Mouse (Mus musculus): Measurements from ENCODE around the gene Trnt1.

The Trnt1 gene

DNA sequence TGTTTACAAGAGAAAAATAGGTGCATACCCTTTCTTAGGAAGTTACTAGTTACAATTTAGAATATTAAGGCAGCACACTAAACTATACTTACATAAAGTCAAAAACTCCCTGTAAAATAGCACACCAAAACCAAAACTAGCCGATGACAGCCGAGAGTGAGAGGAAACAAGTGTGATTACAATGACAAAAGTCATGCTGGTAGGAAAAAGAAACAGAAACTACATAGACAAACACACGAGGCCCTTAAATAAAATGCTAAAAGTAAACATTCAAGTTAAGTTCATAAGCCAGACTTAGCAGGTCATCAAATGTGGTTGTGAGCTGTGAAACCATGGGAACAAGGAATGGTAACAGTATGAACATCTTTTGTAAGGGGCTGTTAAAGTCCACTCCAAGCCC, 18.2 kb downstream of the Trnt1 start:
- DNase-seq (ENCODE audit: extremely low read depth, low read depth): no peak

GRCm38 (mm10) chr6:106791429-106791828, 22.5 kb downstream of the Trnt1 start:
- DNase-seq (ENCODE audit: extremely low read depth, low read depth): no peak

DNA sequence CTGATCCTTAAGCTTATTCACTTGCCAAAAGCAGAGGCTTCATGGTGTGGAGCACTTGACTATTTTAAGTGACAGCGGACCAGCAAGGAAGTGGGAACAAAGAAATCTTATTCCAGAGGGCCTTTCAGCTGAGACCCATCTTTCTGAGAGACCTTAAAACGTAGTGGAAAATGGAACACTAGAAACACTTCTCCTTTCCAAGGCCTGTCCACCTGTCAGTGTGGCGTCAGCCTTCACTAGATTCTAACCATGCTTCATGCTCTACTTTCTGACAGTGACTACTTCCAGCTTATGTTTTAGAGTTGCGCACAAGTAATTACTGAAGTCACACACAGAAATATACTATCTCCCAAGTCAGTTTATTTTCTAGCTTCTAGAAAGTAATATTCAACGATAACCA, 23.6 kb downstream of the Trnt1 start:
- no peak for DNase-seq (ENCODE audit: extremely low read depth, low read depth)

DNA sequence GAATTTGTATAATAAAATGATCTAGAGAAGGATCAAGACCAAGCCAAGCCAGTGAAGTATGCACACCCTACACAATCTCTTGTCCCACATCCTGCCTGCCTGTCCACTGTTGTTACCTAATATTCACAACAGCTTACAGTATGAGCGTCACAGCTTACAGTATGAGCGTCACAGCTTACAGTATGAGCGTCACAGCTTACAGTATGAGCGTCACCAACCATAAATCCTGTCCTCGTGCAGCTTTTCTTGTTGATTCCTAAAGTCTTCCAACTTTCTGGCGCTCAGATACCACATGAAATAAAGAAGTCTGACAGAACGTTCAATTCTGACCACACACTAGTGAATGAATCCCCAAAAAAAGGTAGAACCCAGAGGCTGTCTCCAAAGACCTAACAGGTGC, 24.2 kb downstream of the Trnt1 start:
- DNase-seq (ENCODE audit: extremely low read depth, low read depth): no peak

GRCm38 (mm10) chr6:106793621-106794020, 24.7 kb downstream of the Trnt1 start:
- DNase-seq (ENCODE audit: extremely low read depth, low read depth): no peak

GRCm38 (mm10) chr6:106794094-106794814, 25.3 kb downstream of the Trnt1 start:
- no peak for DNase-seq (ENCODE audit: extremely low read depth, low read depth)

DNA sequence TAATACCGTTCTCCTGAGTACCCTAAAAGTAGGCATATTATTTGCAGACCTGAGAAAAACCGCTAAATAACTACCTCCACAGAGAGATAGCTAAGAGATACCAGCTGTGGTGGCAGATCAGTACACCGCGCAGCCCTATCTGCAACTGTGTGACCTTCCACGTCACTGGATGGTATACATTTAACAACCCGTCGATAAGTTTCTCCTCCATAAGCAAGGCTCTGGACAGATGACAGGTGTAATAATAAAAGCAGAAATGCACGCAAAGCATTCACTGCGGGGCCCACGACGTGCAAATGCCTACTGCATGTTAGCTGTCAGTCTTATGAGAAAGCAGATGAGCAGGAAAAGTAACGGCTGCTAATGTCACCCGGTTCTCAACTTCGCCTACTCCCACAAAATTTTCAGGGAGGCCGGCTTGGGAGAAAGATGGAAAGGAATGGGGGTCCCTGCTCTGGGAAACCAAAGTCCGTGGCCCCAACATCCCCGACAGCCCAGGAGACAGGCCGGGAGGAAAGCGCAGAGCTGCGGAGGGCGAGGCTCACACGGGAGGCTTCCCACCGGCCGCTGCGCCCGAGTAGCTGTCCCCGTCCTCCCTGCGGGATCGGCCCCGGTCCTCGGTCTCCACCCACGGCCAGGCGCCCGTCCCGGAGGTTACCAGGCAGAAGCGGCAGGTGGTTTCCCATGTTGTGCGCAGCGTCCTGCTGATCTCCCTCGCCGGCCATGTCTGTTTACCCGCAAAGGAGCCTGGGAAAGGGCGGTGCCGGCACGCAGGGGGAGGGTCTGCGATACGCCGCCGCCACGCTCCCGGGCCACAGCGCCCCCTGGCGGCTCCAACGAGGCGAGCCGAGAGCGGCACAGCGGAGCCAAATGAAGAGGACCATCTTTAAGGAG, 30.7 kb downstream of the Trnt1 start, which contains the start of gene Crbn:
Crbn (minus strand) TSS at position 745 of the 894 bp plus-strand sequence.
- DNase-seq (ENCODE audit: extremely low read depth, low read depth): peak; percentile 51

DNA sequence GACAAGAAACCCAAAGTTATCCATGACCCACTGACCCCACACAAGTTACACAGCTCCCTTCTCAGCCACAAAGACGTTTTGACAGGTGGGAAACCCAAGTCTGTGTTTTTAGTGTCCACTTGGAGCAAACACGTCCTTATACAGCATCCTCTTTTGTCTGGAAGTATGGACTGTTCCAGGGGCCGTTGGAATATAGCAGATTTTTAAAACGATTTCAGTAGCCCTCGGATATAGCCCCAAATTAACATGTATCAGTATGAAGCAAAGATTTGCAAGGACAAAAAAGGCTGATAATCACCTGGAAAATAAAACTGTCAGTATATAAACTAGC, 31.3 kb downstream of the Trnt1 start:
- DNase-seq (ENCODE audit: extremely low read depth, low read depth): no peak

GRCm38 (mm10) chr6:106804904-106805303, 36.0 kb downstream of the Trnt1 start:
- DNase-seq (ENCODE audit: extremely low read depth, low read depth): peak; percentile 31

GRCm38 (mm10) chr6:106809161-106809560, 40.2 kb downstream of the Trnt1 start:
- DNase-seq (ENCODE audit: extremely low read depth, low read depth): no peak

DNA sequence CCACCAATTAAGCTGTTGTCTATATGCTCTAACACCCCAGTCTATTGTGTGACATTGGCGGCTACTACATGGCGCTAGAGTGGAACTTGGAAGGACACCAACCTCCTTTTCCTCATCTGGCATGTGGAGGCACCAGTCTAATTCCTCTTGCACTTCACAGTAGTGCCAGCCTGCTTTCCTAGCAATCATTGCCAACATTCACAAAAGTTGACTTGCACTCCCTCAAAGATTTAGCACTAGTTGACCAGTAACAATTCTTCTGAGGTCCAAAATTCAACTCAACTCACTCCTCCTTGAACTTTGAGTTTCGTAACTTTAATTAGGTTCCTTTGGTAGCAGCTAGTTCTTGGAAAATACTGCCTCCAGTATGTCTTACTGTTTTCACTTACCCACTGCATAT, 41.8 kb downstream of the Trnt1 start:
- DNase-seq (ENCODE audit: extremely low read depth, low read depth): no peak

- no peak for DNase-seq (ENCODE audit: extremely low read depth, low read depth)
Observed at GRCm38 (mm10) chr6:106819246-106819645, 50.3 kb downstream of the Trnt1 start.

- no peak for DNase-seq (ENCODE audit: extremely low read depth, low read depth)
Observed at GRCm38 (mm10) chr6:106819906-106820305, 51.0 kb downstream of the Trnt1 start.

DNA sequence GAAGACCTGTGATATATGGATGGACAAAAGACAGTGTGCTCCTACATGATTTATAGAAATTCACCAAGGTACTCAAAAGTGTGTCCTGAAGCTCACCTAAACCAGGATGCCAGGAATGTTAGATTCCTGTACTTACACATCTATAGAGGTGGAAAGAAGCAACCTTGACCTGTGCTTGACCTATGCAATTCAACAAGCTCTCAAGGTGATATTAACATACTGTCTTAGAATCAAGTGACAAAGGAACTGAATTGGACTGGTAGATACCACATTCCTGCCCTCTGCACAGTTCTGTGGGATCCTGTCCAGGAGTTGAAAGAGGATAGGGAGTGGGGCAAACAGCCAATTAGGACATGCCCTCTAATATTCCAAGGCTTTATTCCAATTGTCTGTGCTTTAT, 51.6 kb downstream of the Trnt1 start:
- DNase-seq (ENCODE audit: extremely low read depth, low read depth): no peak

DNA sequence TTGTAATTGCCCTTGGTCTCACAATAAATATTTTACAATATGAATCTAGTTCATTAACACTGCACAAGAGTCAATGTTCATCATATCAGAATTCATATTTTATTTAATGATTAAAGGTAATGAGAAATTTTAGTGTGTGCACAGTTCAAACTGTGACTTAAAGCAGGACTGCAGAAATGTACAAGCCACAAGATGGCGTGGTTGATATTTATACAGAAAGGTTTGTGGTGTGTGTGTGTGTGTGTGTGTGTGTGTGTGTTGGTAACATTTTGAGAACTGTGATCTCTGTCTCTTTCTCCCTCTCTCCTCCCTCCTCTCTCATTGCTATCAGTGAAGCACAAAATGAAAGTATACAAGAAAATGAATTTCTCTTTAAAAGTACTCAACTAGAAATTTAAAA, 53.4 kb downstream of the Trnt1 start:
- no peak for DNase-seq (ENCODE audit: extremely low read depth, low read depth)

Measured in MEL-GATA-1-ER (cell line).